Mouse (Mus musculus) midbrain, embryonic 12.5 days (tissue): ENCODE measurements at regions not wholly inside any gene's neighbourhood (a gene's known extent, or its start where the extent isn't known, plus 50 kb on each side); places are given as distances from the start of the nearest gene placed in this dataset.

Experiments used
- ATAC-seq: fragments of 200-750 bp; cut with Nextera tagmentation; 2 replicates; pipeline ENCODE4 v1.8.0; 2017; ENCODE audit warnings: low read depth, moderate TSS enrichment, moderate library complexity; ENCODE audit not compliant: low FRiP score
- H3K27ac ChIP-seq: fragments of 300-500 bp; sonication (generic); replicated peaks from 2 replicates; pipeline ENCODE4 v1.5.1; 2016; ENCODE audit warnings: mild to moderate bottlenecking
- H3K27me3 ChIP-seq: fragments of 300-500 bp; sonication (generic); 2 replicates; pipeline ENCODE4 v1.6.1; 2016; ENCODE audit warnings: mild to moderate bottlenecking
- H3K36me3 ChIP-seq: fragments of 300-500 bp; sonication (generic); 2 replicates; pipeline ENCODE4 v1.6.1; 2016
- H3K4me1 ChIP-seq: fragments of 300-500 bp; sonication (generic); 2 replicates; pipeline ENCODE4 v1.6.1; 2016
- H3K4me2 ChIP-seq: fragments of 300-500 bp; sonication (generic); replicated peaks from 2 replicates; pipeline ENCODE4 v1.6.1; 2016; ENCODE audit warnings: mild to moderate bottlenecking, moderate library complexity
- H3K4me3 ChIP-seq: fragments of 300-500 bp; sonication (generic); 2 replicates; pipeline ENCODE4 v1.5.1; 2016; ENCODE audit warnings: mild to moderate bottlenecking
- H3K9ac ChIP-seq: fragments of 300-500 bp; sonication (generic); replicated peaks from 2 replicates; pipeline ENCODE4 v1.6.1; 2016; ENCODE audit warnings: mild to moderate bottlenecking, moderate library complexity
- H3K9me3 ChIP-seq: fragments of 300-500 bp; sonication (generic); 2 replicates; pipeline ENCODE4 v1.6.1; 2016; ENCODE audit warnings: mild to moderate bottlenecking
- WGBS: fragments of 180-500 bp; shearing (Covaris S2); methylation state at CpG from one replicate; pipeline ENCODE4 v1.1.7; 2016; 5-methylcytosine and 5-hydroxymethylcytosine counted together

DNA sequence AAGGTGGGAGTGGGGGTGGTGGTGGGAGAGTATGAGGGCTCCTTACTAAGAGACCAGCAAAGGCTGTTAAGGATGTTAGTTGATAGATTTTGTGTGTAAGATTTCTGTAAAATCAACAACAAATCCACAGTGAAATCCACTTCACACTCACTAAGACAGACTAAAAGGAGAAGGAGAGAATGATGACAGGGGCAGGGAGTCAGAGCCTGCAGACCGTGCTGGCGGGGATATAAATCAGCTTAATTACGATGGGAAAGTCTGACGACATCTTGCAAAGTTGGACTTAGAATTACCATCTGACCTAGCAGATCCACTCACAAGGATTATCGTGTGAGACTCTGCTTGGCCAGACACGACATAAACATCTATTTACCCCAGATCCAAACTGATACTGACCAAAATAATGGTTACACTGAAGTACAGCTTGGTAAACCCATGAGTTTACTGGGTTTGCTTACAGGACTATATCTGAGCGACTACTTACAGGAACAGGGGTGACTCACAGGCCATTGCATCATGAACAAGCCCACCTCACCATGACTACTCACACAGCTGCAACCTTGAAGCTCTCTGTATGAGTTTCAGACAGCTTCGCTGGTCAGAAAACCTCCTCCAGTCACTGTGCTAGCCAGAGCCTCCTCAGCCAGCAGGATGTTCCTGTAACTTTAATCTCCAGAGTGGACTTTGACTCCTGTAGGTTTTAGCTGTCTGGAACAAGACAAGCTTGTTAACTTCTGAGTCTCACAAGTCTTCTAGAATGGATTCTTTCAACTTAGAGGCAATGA is 50.5 kb upstream of the Ednra start:
- no peak overlapping the region for H3K9ac ChIP-seq
- no peak overlapping the region for H3K27ac ChIP-seq
- H3K4me3 ChIP-seq: no peak overlapping the region
- no peak for ATAC-seq
- WGBS: 85% methylated on average over 8 of the region's 8 CpGs
- H3K36me3 ChIP-seq: no peaks in the 10 kb centered on the region
- no peaks in the 10 kb centered on the region for H3K27me3 ChIP-seq
- no peak overlapping the region for H3K4me2 ChIP-seq
- H3K4me1 ChIP-seq: peaks cover 4% of the 10 kb centered on the region; the same call in 1 of the 2 replicates
- H3K9me3 ChIP-seq: no peaks in the 10 kb centered on the region

DNA sequence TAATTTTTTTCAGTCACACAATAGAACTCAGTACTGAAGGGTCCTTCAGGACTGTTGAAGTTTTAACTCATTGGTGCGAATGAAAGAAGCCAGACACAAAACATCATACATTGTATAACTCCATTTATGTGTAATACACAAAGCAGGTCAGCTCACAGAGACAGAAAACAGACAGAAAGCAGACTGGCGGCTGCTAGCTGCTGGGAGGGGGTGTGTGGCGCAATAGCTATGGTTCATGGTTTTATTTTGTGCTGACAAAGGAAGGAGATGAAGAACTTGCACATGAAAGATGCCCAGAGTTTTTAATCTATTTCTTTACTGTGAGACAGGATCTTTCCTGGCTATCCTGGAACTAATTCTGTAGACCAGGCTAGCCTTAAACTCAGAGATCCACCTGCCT is 51.3 kb upstream of the Ednra start:
- no peak overlapping the region for H3K9ac ChIP-seq
- no peaks in the 10 kb centered on the region for H3K9me3 ChIP-seq
- H3K4me3 ChIP-seq: no peak overlapping the region
- H3K4me2 ChIP-seq: no peak overlapping the region
- H3K27me3 ChIP-seq: no peaks in the 10 kb centered on the region
- no peak overlapping the region for H3K27ac ChIP-seq
- WGBS: 91% methylated on average over 3 of the region's 3 CpGs
- peaks cover 4% of the 10 kb centered on the region; the same call in 1 of the 2 replicates for H3K4me1 ChIP-seq
- no peak for ATAC-seq
- H3K36me3 ChIP-seq: no peaks in the 10 kb centered on the region

DNA sequence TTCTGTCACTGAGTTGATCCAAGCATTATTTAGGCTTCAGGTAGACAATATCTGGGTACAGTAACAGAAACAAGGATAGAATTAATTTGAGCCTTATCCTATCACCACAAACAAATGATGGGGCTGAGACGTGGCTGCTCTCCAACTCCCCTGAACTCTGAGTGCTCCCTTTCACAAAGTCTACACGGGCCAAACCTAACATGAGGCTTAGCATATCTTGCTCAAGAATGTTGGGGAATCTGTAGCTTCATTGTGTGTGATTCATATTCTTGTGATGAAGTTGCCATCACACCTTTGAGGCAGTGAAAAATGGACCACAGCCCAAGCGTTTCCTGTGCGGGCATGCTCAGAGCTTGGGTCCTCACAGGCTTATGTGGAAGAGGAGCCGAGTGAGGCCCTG is 53.3 kb upstream of the Ednra start:
- 81% methylated on average over 5 of the region's 5 CpGs for WGBS
- no peak overlapping the region for H3K9ac ChIP-seq
- no peaks in the 10 kb centered on the region for H3K9me3 ChIP-seq
- H3K27me3 ChIP-seq: no peaks in the 10 kb centered on the region
- no peak overlapping the region for H3K4me2 ChIP-seq
- no peaks in the 10 kb centered on the region for H3K4me1 ChIP-seq
- no peak for ATAC-seq
- H3K27ac ChIP-seq: no peak overlapping the region
- no peaks in the 10 kb centered on the region for H3K36me3 ChIP-seq
- H3K4me3 ChIP-seq: no peak overlapping the region

DNA sequence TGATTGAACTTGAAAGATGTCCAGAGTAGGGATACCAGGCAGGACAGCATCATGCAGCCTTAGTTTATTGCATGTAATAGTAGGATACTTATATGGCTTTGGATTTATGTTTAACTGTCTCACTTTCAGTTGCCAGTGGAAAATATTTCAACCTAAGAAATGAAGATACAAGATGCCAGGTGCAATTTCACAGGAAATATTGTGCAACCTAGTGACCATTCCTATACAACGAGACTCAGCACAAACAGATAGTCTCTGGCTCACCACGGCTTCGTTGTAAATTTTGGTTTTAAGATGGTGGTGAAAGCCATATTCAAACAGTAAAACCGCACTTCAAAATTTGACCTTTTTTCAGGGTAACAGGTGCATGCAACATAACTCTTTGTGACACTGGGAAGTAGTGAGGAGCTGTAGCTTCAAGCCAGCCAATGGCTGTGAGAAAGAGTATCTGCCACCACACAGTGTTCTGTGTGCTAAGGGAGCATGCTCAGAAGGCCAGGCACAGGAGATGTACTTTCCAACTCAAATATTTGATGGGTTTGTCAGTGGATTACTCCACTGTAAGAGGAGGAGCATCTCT is 61.5 kb upstream of the Ednra start:
- Histone ChIP-seq H3K36me3 (no peaks in the 10 kb centered on the region), H3K9me3 (no peaks in the 10 kb centered on the region), H3K27me3 (no peaks in the 10 kb centered on the region), H3K4me1 (no peaks in the 10 kb centered on the region), H3K27ac (no peak overlapping the region), H3K9ac (no peak overlapping the region), H3K4me2 (no peak overlapping the region), H3K4me3 (no peak overlapping the region)
- ATAC-seq: no peak
- 90% methylated on average over 4 of the region's 4 CpGs for whole genome bisulfite sequencing

DNA sequence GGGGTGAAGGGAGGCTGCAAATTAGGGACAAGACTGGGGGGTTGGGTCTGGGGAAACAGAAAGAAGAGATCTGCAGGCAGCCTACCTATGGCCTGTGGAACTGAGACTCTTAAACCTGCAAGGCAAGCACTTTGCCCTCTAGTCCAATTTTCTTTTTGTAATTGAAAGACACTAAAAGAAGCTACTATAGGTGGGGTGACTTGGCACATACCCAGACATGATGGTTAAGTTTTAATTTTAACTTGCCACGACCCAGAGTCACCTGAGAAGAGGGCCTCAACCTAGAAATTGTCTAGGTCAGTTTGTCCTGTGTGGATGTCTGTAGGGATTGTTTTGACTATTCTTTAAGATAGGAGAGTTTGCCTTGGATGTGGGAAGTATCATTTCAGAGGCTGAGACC is 70.6 kb upstream of the Ednra start:
- Histone ChIP-seq H3K9me3 (no peaks in the 10 kb centered on the region), H3K27ac (no peak overlapping the region), H3K4me2 (no peak overlapping the region), H3K4me3 (no peak overlapping the region), H3K36me3 (no peaks in the 10 kb centered on the region), H3K27me3 (no peaks in the 10 kb centered on the region), H3K9ac (no peak overlapping the region), H3K4me1 (no peaks in the 10 kb centered on the region)
- ATAC-seq: no peak
- WGBS: 58% methylated on average over 1 of the region's 1 CpGs

DNA sequence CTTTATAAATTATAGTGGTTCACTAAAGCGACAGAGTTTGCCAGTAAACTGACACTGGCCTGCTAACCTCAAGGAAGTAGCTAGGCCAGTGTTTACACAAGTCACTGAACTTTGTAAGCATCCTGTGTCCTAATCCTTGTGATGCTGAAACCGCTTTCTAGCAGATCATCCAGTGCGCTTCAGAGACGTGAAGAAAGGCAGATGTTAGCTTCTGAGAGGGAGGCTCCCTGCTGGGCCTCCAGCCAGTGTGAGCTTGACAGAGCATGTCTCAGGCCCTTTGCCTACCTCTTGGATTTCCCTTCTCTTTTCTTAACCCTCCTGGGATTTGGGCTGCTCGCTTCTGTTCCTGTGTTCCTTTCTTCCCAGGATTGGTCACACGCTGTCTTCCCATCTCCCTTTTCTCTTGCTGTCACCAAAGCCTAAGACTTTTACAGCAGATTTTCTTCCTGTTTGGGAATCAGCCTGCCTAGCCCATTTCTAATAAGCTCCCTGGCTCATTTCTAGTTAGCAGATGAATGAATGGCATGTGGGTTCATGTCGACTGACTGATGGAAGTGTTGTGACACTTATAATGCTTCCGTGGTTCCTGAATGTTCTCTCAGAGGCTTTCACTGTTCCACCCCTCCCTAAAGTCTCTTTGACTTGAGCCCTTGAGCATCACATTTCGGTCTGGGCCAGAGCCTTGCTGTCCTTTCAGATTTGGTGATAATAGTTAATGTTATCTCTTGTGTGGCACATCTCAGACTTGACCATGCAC is 79.1 kb upstream of the Ednra start:
- Histone ChIP-seq H3K4me3 (no peak overlapping the region), H3K4me1 (no peaks in the 10 kb centered on the region), H3K27ac (no peak overlapping the region), H3K27me3 (no peaks in the 10 kb centered on the region), H3K9ac (no peak overlapping the region), H3K4me2 (no peak overlapping the region), H3K9me3 (no peaks in the 10 kb centered on the region), H3K36me3 (no peaks in the 10 kb centered on the region)
- 77% methylated on average over 9 of the region's 9 CpGs for WGBS
- ATAC-seq: no peak

DNA sequence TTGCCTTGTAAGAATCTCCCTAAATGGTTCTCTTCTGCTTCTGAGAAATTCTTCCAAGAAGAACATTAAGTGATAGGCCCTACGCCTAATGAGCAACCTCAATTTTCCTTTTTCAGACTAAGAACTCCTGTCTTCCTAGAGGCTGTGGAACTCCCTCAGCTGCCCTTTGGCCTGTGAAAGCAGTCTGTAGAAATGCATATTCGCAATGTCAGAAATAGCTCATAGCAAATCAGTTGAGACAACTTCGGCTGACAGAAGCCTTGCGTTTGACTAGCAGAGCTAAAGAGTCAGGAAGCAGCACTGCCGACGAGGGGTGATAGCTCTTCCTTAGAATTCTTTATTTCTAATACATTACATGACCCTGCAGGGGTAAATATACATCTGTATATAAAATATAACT is 80.3 kb upstream of the Ednra start:
- Histone ChIP-seq H3K27ac (no peak overlapping the region), H3K27me3 (no peaks in the 10 kb centered on the region), H3K9me3 (no peaks in the 10 kb centered on the region), H3K36me3 (no peaks in the 10 kb centered on the region), H3K4me1 (no peaks in the 10 kb centered on the region), H3K4me2 (no peak overlapping the region), H3K4me3 (no peak overlapping the region), H3K9ac (no peak overlapping the region)
- no peak for ATAC-seq
- 88% methylated on average over 6 of the region's 6 CpGs for WGBS

DNA sequence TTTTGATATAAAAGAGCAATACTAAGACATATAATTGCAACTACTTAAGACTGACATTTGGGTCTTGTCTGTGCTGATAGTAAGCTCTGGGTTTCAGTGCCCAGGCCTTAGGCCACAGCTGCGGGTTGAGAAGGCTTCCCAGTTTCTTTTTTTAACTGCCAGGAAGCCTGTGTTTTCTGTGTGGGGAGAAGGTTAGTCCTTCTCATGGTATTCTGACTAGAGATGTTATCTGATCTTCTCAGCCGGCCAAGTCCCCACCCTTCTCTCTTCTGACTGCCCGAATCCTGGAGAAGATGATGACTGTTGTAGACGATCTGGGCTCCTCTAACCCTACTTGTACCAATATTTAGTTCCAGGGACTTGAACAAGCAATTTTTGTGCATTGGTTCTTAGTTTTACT is 80.7 kb upstream of the Ednra start:
- 78% methylated on average over 4 of the region's 4 CpGs for WGBS
- H3K9me3 ChIP-seq: no peaks in the 10 kb centered on the region
- H3K36me3 ChIP-seq: no peaks in the 10 kb centered on the region
- no peaks in the 10 kb centered on the region for H3K4me1 ChIP-seq
- H3K9ac ChIP-seq: no peak overlapping the region
- H3K27me3 ChIP-seq: no peaks in the 10 kb centered on the region
- ATAC-seq: no peak
- H3K27ac ChIP-seq: no peak overlapping the region
- H3K4me2 ChIP-seq: no peak overlapping the region
- H3K4me3 ChIP-seq: no peak overlapping the region

DNA sequence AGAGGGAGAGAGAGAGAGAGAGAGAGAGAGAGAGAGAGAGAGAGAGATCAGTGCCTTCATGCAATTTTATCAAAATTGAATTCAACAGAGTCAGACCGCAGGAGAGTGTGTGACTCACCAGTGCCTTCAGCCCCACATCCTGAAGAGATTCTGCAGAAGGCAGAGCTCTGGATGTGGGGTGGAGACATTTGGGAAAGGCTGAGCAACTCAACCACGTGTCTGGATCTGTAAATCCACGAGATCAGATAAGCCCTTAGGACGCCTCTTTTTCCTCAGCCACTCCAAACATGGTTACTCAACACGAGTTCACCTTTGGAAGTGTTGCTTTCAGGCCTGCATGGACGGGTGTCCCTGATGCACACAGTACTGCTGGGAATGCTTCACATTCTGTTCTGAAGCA is 81.4 kb upstream of the Ednra start:
- Histone ChIP-seq H3K27me3 (no peaks in the 10 kb centered on the region), H3K36me3 (no peaks in the 10 kb centered on the region), H3K4me2 (no peak overlapping the region), H3K4me1 (no peaks in the 10 kb centered on the region), H3K4me3 (no peak overlapping the region), H3K27ac (no peak overlapping the region), H3K9ac (no peak overlapping the region), H3K9me3 (no peaks in the 10 kb centered on the region)
- 77% methylated on average over 6 of the region's 6 CpGs for WGBS
- ATAC-seq: no peak

DNA sequence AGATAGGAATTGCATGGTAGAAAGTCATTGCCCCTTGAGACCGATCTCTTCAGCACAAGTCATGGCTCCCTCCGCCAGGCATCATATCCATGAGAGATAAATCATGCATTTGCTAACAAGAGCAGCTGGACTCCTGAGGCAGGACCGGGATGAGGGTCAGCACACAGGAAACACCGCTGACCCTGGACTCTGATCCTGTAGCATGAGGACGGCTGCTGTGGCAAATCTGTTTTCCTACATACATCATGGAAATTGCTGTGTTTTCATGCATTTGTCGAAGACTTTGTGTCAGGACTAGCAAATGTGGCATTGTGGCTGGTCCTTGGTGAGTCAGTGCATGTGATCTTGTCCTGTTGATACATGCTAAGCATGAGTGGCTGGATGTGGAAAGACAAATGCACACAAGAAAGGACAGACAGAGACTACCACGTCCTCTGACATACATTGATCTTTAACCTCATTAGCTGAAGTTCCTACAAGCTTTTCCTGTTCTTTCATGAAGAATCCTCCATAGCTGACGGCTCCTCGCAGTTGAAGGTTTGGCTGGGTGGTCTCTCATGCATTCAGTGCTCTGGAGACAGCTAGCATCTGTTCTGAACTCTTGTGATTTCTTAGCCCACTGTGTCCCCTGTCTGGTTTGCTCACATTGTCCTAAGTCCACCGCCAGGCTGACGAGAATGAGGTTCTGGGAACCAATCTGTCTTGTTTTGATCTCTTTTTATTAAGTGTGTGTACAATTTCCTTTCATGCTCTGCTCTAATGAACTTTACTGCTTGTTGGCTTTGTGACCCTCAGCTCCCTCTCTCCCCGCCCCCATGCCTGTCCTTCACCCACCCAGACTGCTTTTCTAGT is 90.8 kb upstream of the Ednra start:
- no peak overlapping the region for H3K27ac ChIP-seq
- no peak for ATAC-seq
- H3K9ac ChIP-seq: no peak overlapping the region
- H3K4me1 ChIP-seq: no peaks in the 10 kb centered on the region
- no peaks in the 10 kb centered on the region for H3K36me3 ChIP-seq
- H3K4me3 ChIP-seq: no peak overlapping the region
- 66% methylated on average over 12 of the region's 12 CpGs for WGBS
- no peaks in the 10 kb centered on the region for H3K27me3 ChIP-seq
- H3K9me3 ChIP-seq: no peaks in the 10 kb centered on the region
- H3K4me2 ChIP-seq: no peak overlapping the region

DNA sequence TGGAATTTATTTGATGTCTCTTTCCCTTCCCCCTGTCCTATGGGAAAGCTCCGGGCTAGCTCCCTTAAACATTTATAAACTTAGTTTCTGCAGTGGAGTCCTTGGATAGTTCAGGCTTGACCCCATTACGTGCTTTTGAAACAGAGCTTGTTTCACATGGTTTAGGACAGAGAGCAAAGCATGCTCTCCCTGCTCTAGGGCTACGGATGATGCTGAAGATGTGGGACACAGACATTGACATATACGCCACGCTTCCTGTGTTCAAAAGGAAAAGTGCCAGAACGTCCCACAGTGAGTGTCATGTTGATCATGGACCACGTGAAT is 91.3 kb upstream of the Ednra start:
- Histone ChIP-seq H3K27ac (no peak overlapping the region), H3K9ac (no peak overlapping the region), H3K4me2 (no peak overlapping the region), H3K9me3 (no peaks in the 10 kb centered on the region), H3K36me3 (no peaks in the 10 kb centered on the region), H3K4me3 (no peak overlapping the region), H3K4me1 (no peaks in the 10 kb centered on the region), H3K27me3 (no peaks in the 10 kb centered on the region)
- 77% methylated on average over 7 of the region's 7 CpGs for WGBS
- no peak for ATAC-seq

DNA sequence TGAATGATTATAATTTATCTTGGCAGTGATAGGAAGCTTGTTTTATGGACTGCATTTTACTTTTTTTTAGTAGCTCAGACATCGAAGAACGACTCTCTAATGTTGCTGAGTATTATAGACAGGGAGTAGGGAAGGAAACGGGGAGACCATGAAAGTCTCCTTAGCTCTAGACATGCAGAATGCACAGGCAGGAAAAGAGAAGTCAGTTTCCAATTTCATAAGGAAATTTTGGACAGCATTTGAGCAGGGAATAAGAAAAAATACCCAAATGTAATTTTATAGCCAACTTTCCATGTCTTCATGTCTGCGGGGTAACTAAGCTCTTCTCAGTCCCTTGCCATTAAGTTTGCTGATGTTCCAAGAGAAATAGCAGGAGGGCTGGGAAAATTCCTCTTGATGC is 92.0 kb upstream of the Ednra start:
- no peaks in the 10 kb centered on the region for H3K9me3 ChIP-seq
- ATAC-seq: no peak
- no peak overlapping the region for H3K27ac ChIP-seq
- H3K4me1 ChIP-seq: no peaks in the 10 kb centered on the region
- no peak overlapping the region for H3K4me2 ChIP-seq
- H3K27me3 ChIP-seq: no peaks in the 10 kb centered on the region
- no peak overlapping the region for H3K4me3 ChIP-seq
- H3K9ac ChIP-seq: no peak overlapping the region
- WGBS: 87% methylated on average over 4 of the region's 4 CpGs
- no peaks in the 10 kb centered on the region for H3K36me3 ChIP-seq
